Mouse (Mus musculus) fibroblast of lung, adult 2 months (primary cell): ENCODE data around the gene Gstt4.
"Not testable (repeated sequence)": the region's sequence is repeated elsewhere in the genome, so short reads cannot be mapped to it uniquely, and the experiment has no call there.

Experiments used
- DNase-seq: peaks from one replicate; pipeline ENCODE4 v3.0.0-alpha.2; 2011; ENCODE audit warnings: low read depth

Gene Gstt4

DNA sequence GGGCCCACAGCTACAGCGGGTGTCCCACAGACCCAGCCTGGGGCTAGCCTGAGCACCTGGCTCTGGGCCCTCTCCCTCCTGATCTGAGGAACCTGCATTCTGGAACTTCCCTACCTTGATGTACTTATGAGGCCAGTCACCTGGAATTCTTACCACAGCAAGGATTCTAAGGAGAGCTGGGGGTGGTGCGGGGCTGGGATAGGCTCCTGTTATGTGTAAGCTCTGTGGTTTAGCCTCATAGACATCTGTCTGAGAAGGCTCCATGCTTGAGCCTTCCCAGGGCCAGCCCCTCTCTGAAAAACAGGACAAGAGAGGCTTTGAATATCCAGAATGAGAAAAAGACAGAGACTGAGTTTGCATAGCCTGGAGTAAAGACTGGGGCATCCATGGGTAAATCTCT lies at the start of gene Gstt4:
TSS of gene Gstt4 (minus strand) at position 101 of the 400 bp plus-strand sequence.
- no peak for DNase-seq

DNA sequence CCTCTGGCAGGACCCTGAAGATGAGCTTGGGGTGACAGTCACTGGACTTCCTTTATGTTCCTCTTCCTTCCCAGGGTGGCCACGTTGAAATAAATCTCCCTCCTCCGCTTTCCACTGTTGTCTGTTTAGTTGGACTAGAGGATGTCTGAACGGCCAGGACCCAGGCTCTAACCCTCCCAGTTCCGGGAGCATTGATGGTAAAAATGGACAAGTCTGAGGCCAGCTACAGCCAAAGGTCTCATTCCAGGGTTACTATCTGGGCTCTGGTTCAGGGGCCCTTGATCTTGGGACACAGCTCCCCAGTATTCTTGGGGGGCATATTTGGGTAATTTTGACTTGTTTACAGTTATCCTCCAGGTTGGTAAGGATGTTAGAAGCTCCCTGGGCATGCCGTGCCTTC lies 39.2 kb upstream of the Gstt4 start:
- no peak for DNase-seq

DNA sequence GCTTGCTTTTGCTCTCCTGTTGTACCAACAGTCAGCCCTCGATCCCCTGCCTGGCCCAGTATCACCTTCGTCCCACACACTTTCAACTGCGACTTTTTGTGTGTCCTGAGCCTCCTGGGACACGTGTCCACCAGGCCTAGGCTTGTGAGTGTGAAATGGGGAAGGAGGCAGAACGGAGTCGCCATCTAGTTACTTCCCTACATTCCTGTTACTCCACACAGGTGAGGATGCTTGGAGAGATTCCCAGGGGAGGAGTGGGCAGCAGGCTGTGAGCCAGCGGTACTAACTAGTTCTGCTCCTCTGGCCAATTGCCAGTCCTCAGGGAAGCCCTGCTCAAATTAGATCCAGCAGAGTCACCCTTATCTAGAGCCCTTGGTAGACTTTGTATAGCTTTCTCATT lies 38.4 kb upstream of the Gstt4 start:
- DNase-seq, result no peak

DNA sequence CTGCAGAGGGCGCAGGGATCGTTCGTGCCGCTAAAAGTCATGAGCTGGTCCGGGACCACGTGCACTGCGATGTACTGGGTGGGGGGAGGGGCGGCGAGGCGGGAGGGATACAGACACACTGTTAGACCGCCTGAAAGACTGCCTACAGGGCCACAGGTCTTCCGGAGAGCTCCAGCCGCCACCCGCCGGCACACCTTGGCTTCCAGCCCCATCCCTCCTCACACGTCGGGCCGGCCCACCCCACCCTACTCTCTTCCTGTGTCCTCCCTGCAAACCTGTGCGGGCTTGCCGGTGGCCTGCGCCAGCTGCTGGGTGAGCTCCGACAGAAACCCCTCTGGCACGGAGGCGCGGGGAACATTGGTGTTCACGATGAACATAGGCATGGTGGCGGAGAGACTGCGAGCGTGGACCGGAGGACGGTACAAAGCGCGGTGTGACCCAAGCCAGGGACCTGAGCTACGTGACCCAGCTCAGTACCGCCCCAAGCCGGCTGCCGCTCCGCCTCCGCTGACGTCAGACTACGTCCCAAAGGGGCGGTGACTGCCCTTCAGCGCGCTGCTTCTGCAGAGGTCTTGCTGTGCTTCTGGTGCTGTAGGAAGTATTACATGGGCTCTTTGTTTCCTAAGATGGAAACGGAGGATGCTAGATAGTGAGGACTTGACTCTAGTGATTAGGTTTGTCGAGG lies 37.6 kb upstream of the Gstt4 start, which contains the start of gene Mif:
TSS of gene Mif (minus strand) at position 455 of the 685 bp plus-strand sequence.
- DNase-seq, result peak; percentile 90

DNA sequence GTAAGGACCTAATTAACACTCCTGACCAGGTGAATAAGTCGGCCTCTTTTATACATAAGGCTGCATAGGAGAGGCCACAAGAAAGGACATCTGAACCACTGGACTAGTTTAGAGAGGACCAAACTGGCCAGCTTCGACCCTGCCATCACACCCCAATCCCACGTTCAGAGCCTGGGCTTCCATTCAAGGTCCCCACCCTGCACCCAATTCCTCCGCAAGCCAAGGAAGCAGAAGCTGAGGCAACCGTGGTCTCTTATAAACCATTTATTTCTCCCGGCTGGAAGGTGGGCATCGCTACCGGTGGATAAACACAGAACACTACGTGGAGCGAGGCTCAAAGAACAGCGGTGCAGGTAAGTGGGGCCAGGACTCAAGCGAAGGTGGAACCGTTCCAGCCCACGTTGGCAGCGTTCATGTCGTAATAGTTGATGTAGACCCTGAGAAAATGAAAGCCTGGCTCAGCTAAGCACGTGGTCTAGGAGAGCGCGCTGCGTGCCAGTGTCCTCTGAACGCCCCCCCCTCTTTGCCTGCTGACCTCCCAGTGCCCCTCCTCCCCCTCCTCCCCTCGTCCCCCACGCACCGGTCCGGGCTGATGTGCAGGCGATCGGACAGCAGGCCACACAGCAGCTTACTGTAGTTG lies 36.9 kb upstream of the Gstt4 start:
- DNase-seq, result peak; percentile 36

DNA sequence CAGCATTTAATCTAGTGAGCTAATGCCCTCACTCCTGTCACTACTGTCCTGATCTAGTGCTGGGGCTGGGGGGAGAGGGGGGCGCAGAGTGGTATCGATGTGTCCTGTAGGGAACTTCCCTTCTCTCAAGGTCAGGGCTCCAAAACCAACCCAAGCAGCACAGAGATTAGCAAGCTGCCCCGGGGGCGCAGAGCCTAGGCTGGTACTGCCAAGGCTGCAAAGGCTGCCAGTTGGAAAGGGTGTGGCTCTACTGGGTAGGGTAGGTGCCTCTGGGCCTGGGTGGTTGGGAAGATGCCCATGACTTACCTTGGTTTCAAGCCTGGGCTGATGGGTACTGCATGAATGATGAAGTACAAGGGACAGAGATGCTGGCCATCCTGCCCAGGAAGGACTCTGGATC lies 35.3 kb upstream of the Gstt4 start:
- DNase-seq, result no peak

DNA sequence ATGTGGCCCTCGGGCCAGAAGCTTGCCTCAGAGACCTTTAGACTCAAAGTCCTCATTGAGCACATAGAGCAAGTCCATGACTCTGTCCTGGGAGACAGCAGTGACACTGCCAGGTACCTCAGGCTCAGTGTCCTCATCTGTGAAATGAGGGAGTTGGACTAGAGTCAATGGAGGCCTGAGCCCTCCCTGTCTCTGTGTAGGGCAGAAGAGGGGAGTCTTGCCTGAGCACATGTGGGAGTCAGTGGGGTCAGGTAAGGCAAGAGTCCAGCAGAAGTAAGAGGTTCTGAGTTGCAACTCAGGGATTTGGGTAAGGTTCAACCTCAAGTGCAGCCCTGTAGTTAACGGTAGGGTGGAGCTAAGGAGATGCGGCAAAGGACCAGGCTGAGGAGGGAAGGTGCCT lies 34.6 kb upstream of the Gstt4 start:
- no peak for DNase-seq

DNA sequence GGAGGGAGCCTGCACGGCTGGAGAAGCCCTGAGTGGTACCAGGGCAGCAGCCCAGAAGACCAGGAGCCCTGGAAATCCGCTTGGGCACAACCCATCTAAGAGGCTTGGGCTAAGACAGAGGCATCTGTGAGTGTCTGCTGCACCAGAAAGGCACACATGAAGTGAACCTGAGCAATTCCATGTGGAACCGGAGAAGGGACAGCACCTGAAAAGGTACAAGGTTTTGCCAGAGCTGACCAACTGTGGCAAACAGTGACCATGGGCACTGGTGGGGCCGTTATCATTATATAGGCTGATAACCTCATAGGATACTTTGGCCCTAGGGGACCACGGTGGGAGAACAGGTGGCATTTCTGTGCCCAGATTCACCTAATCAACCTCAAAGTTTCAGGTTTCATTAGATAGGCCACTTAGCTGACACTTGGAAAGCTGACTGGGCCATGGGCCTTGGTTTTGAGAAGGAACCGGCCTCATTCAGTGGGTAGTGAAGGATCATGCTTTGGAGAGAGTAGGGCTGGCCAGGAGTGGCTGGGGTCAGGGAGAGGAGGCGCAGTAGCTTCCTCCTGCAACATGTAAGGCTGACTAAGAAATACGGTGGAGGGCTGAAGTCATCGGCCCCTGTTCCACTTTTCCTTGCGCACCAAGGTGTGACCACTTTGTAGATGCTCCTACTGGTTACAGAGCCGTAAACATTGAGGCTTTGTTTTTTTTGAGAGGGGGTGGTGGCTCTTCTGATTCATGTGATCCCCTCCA lies 34.0 kb upstream of the Gstt4 start:
- no peak for DNase-seq

DNA sequence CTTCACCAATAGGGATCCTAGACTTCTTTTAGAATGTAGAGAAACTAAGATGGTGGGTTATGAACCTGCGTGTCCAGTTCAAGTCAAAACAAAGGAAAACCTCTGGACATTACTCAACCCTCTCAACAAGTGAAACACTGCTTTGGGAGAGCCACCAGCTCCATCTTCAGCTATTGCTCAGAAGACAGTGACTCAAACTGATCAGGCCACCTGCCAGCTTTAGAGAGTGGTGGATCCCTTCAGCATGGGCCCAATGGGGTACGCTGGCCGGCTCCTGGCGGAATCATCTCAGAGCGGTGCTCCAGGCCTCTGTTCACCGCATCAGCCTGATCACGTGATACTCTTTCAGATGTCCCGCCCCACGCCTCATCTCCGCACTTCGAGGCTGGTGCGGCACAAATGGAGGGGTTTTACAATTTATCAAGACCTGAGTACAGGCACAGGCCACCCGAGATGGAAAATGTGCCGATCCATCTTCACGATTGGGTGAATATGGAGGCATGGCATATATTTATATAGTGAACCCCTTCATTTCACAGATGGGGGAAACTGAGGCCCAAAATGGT lies 33.2 kb upstream of the Gstt4 start:
- no peak for DNase-seq

DNA sequence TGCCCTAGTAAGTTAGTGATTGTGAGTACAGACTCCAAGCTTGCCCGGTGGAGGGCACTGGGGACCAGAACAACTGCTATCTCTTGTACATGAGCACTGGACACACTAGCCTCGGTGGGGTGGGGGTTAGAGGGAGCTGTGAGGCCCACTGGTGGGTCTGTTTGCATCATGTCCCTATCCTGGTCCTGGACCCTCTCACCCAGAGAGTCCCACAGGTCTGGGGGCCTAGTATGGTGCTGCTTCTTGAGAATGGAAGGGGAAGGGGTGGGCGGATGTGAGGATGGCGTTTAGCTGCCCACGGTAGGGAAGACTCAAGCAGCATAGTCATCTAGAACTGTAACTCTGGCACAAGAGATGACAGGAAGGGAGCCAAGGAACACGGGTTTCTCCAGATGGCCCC lies 32.4 kb upstream of the Gstt4 start:
- DNase-seq, result no peak

DNA sequence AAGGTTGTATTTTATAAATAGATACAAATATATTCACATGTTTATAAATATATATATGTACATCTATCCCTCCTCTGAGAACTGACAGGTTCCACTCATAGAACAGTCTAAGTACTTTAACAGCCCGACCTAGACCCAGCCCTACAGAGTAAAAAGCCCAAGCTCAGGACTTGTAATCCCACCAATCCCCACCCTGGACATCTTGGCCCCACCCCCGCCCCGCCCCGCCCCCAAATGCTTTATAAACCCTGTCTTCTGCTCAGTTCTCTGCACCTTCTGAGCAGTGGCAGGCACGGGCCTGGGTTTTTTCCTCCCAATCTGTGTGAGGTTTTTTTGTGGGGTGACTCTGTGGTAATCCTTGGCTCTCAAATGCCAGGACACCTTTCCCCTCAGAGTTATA lies 31.8 kb upstream of the Gstt4 start:
- no peak for DNase-seq

DNA sequence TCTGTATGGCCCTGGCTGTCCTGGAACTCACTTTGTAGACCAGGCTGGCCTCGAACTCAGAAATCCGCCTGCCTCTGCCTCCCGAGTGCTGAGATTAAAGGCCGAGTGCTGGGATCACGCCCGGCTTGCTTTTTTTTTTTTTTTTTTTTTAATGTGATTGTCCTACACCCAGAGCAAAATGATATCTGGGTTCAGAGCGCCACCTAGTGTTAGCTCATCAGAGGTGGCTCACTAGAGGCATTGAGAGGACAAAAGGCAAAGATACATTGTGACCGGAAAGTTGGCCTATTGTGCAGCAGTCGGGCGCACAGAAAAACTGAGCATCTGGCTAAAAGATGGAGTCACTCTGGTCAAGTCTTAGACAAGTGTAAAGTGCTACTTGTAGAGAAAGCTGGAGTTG lies 31.1 kb upstream of the Gstt4 start:
- DNase-seq, result no peak

DNA sequence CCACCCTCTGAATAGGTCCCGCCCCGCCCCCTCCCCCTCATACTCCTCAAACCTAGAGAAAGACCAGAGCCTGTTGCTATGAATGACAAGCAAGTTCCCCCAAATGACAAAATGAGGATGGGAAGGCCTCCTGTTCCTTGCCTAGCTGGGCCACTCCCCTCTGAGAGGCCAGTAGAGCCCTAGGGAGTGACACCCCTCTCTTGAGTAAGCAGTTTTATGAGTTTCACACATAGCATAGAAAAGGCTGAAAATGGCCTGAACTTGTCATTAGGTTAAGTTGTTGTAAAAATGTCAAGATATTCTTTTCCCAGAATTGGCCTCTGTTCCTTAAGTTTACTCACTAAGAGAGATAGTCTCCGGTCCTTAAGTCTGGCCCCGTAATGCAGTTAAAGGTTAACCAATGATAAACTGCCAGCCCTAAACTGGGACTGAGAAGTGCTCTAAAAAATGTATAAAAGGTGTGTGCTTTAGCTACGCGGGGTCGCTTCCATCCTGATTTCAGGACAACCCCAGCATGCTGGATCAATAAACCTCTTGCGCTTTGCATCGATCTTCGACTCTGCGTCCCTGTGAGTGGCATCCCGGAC lies 30.3 kb upstream of the Gstt4 start:
- DNase-seq, result no peak

DNA sequence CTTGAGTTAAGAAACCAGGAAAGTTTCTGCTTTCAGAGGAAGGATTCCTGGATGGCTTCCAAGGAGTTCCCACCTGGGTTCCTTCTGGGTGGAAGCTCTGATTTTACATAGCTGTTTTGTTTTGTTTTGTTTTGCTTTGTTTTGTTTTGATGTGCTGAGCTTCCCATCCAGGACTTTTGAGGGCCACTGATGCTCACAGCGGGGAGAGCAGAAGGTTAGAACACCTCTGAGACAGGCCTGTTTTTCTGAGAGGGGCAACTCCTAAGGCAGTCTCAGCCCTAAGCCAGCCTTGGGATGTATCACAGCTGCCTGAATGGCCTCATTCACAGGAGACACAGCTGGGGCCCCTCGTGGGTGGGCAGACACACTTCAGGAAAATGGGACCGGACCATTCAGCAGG lies 29.3 kb upstream of the Gstt4 start:
- DNase-seq, result no peak

DNA sequence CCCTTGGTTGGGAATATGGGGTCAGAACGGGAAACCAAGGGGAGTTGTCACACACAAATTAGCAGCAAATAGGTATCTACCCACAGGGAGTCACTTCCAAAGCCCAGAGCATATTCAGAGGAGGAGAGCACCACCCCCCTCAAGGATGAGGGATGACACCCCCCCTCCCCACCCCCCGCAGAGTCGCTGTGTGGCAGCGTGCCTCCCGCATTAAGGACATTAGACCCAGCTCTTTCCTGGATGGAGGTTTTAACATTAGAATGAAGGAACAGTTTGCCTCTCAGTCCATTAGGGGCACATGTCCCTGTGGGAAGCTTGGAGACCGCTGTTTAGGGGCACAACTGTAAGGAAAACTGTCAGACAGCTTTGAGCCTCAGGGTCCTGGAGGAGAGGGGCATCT lies 28.7 kb upstream of the Gstt4 start:
- DNase-seq, result no peak

DNA sequence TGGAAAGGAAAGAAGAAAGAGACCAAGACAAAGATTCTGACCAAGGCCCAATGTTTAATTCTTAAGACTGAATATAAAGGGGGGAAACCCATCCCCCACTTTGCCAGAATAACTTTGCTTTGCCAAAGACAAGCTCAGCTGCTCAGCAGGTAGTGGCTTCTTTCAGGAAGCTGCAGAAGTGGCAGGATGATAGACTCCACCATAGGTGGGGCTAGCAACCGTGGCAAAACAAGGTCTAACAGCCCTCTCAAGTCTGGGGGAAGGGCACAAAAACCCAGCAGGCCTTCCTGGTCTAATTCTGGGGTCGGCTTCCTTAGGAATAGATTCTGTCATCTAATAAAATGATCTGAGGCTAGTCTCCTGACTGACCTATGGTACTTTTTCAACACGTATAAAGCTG lies 26.0 kb upstream of the Gstt4 start:
- no peak for DNase-seq

DNA sequence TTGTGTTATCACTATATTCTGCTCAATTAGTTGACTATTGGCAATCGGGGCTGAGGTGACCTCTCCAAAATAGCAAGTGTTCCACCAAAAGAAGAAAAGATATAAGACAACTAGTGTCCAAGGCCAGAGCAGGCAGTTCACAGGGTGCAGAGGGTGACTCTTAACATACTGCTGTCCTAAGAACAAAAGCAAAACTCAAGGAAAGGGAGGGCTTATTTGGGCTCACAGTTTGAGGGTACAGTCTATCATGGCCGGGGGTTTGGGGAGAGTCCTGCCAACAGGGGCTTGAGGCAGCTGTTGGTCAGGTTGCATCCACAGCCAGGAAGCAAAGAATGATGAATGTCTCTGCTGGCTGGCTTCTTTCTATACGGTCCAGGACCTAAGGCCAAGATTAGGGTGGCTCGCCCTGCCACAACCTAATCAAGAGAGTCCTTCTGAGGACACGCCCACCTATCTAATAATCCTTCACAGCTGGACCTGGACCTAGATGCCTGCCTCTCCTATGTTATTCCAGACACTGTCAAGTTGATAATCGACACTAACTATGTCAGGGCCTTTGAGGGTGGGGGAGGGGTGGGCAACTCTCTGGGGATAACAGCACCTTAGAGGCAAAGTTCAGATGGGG lies 23.1 kb upstream of the Gstt4 start:
- DNase-seq, result no peak

DNA sequence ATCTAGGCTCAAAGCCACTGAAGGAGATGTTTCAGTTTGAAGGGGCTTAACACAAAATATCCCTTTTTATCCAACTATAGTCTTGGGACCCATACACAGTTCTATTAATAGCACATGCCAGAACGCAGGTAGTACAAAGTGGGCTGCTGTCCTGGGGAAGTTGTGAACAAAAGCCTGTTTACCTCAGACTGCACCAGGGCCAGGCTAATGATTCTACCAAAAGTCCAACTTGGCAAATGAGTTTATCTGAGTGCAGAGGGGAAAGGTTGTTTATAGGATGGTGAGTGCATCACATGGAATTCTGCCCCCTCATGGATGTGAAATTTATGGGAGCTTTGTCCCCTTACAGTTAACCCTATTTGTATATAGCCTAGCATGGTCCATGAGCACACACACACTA lies 22.5 kb upstream of the Gstt4 start:
- DNase-seq, result no peak

DNA sequence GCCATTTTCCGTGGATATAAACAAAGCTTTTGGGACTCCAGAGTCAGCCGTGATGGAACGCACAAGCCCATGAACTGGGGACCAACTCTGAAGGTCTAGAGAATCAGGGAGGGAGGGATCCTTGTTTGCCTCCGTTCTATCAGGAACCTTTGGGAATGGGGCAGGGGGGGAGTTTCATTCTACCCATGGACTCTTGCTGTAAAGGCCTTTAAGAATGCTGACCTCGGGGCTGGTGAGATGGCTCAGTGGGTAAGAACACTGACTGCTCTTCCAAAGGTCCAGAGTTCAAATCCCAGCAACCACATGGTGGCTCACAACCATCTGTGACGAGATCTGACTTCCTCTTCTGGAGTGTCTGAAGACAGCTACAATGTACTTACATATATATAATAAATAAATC lies 21.6 kb upstream of the Gstt4 start:
- DNase-seq, result not testable (repeated sequence)

DNA sequence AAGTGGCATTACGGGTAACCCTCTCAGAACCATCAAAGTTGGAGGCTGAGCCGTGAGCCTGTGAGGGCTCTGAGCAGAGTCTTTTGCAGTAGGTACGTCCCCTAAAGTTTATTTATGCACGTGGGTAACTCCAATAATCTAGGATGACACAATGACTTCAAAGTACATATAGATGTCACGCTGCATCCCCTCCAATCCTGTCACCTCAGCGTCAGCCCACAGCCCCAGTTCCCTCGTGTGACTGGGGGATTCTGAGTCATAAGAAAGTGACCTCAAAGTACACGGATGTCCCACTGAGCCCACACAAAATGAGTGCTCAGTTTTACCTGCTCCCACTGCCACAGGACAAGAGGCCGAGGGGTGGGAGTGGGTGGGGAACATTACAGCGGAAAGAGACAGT lies 16.7 kb upstream of the Gstt4 start:
- DNase-seq, result no peak

DNA sequence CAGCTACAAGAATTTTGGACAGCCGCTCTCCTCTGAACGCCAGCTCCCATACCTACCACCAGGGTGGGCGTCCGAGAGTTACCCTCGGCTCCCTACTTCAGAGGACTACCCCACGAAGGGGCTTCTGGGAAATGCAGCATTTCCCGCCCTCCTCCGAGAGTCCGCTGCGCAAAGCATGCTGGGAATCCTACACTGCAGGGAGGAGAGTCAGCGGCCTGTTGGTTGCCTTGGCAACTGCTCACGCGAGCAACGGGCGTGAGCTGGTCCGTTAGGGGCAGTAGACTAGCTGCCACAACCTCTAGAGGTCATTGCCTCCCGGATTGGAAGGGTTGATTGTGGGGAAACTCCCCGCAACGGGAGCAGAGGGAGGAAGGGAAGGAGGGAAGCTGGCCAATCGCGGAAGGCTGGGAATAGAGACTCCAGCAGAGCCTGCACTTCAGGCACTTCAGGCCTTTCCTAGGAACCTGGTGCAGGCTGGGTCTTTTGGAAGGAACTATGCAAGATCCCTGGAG lies 15.0 kb upstream of the Gstt4 start, which contains the start of gene Gstt2:
TSS of gene Gstt2 (minus strand) at position 177 of the 512 bp plus-strand sequence.
- DNase-seq, result peak; percentile 96
